Mouse (Mus musculus) midbrain, postnatal 0 days (tissue): ENCODE results near the gene Lgals3bp. TPM values are rescaled to one million over a fixed set of nuclear protein-coding genes. Genes with fewer than 3 reads are reported as not detected.

ENCODE experiments used
- ATAC-seq: fragments of 200-750 bp; cut with Nextera tagmentation; 2 replicates; pipeline ENCODE4 v1.8.0; 2017; ENCODE audit warnings: moderate number of reproducible peaks, mild to moderate bottlenecking, moderate TSS enrichment, moderate library complexity; ENCODE audit not compliant: low FRiP score
- DNase-seq: peaks from one replicate; pipeline ENCODE4 v3.0.0-alpha.2; 2015; ENCODE audit warnings: low spot score
- H3K27ac ChIP-seq: fragments of 300-500 bp; sonication (generic); 2 replicates; pipeline ENCODE4 v1.5.1; 2014; ENCODE audit warnings: low read depth, mild to moderate bottlenecking, low read length, mixed read lengths
- H3K27me3 ChIP-seq: fragments of 300-500 bp; sonication (generic); 2 replicates; pipeline ENCODE4 v1.6.1; 2014; ENCODE audit warnings: low read length, control low read depth, mixed read lengths; ENCODE audit not compliant: insufficient read depth
- H3K36me3 ChIP-seq: fragments of 300-500 bp; sonication (generic); 2 replicates; pipeline ENCODE4 v1.6.1; 2014; ENCODE audit warnings: low read length, control low read depth, mixed read lengths; ENCODE audit not compliant: insufficient read depth
- H3K4me1 ChIP-seq: fragments of 300-500 bp; sonication (generic); 2 replicates; pipeline ENCODE4 v1.6.1; 2014; ENCODE audit warnings: mild to moderate bottlenecking, control low read depth, antibody characterized with exemption, low read length, mixed read lengths; ENCODE audit not compliant: insufficient read depth
- H3K4me2 ChIP-seq: fragments of 300-500 bp; sonication (generic); 2 replicates; pipeline ENCODE4 v1.6.1; 2014; ENCODE audit warnings: low read depth, mild to moderate bottlenecking, low read length, mixed read lengths; ENCODE audit not compliant: poor library complexity, severe bottlenecking
- H3K4me3 ChIP-seq: fragments of 300-500 bp; sonication (generic); 2 replicates; pipeline ENCODE4 v1.5.1; 2014; ENCODE audit warnings: low read depth, mild to moderate bottlenecking, low read length, moderate library complexity
- H3K9ac ChIP-seq: fragments of 300-500 bp; sonication (generic); replicated peaks from 2 replicates; pipeline ENCODE4 v1.6.1; 2014; ENCODE audit warnings: mild to moderate bottlenecking, low read length, moderate library complexity, mixed read lengths; ENCODE audit not compliant: poor library complexity, severe bottlenecking
- H3K9me3 ChIP-seq: fragments of 300-500 bp; sonication (generic); 2 replicates; pipeline ENCODE4 v1.6.1; 2016; ENCODE audit warnings: low read length, control low read depth
- CTCF ChIP-seq: IDR thresholded peaks from 2 replicates; pipeline ENCODE4 v1.5.1; 2016; ENCODE audit warnings: antibody characterized with exemption, mild to moderate bottlenecking
- WGBS: fragments of 180-500 bp; shearing (Covaris S2); extraction: QIAGEN DNeasy Blood & Tissue Kit; methylation state at CpG from one replicate; pipeline ENCODE4 v1.1.7; 2014; 5-methylcytosine and 5-hydroxymethylcytosine counted together
- polyA plus RNA-seq: library from polyadenylated mRNA; unstranded; fragments of >200 nt; fragmentation: Nextera tagmentation; extraction: Ambion mirVana; gene quantifications from 2 replicates; pipeline ENCODE4 v1.2.1, GENCODE M21; 2015
- total RNA-seq: library from RNA; depleted of rRNA; stranded (reverse); fragments of >200 nt; gene quantifications from 2 replicates; pipeline ENCODE4 v1.2.3, GENCODE M21; 2014

Lgals3bp gene
- total and polyA plus RNA-seq, 2 experiments from 2014 or later: 14.2 to 17.4 TPM

DNA sequence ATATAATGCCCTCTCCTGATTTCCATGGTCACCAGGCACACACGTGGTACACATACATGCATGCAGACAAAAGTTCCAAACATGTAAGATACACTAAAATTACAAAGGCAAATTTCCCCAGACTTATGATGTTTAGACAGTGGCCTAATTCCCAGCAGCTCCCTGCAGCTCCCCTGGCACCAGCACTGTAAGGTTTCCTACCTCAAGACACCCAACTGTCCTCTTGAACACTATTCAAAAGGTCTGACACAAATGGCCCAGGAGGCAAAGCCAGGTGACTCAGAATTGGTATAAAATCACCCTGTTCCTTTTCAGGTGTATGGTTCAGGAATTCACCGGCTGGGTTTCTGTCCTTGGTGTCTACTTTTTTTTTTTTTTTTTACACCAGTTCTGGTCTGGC is 1.3 kb upstream of the Lgals3bp start:
- no peak overlapping the region for H3K4me2 ChIP-seq
- DNase-seq (no peak), ATAC-seq (no peak)
- H3K36me3 ChIP-seq: peaks cover 23% of the 10 kb centered on the region
- no peak overlapping the region for H3K27ac ChIP-seq
- no peak overlapping the region for H3K4me3 ChIP-seq
- no peak overlapping the region for H3K9ac ChIP-seq
- no peak for TF ChIP-seq CTCF
- no peaks in the 10 kb centered on the region for H3K27me3 ChIP-seq
- 90% methylated on average over 2 of the region's 2 CpGs for WGBS
- H3K4me1 ChIP-seq: no peaks in the 10 kb centered on the region
- H3K9me3 ChIP-seq: no peaks in the 10 kb centered on the region

DNA sequence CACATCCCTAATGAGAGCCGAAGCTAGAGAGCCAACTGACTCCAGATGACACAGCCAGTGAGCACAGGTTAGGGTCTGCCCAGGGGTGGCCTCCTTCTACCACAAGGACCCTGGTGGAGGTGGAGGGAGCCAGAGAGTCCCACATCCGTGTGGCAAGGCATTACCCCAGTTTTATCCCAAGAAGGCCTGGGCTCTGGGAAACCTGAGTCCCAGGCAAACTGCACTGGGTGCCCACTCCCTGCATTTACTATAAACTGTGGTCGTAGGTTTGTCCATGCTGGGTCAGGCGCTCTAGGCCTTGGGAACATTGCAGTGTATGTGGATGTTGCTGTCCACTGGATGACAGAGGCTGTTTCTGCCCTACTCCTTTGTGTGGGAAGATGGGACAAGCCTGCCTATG is 697 bp downstream of the Lgals3bp start:
- H3K4me1 ChIP-seq: no peaks in the 10 kb centered on the region
- no peak overlapping the region for H3K4me2 ChIP-seq
- H3K36me3 ChIP-seq: peaks cover 13% of the 10 kb centered on the region
- no peaks in the 10 kb centered on the region for H3K27me3 ChIP-seq
- DNase-seq (no peak), ATAC-seq (no peak)
- H3K9ac ChIP-seq: no peak overlapping the region
- 0 out of 2 replicates have a peak overlapping the region, but pooled peaks have one; percentile 19 for H3K27ac ChIP-seq
- H3K4me3 ChIP-seq: no peak overlapping the region
- WGBS: 84% methylated on average over 4 of the region's 4 CpGs
- H3K9me3 ChIP-seq: no peaks in the 10 kb centered on the region
- TF ChIP-seq CTCF: no peak

DNA sequence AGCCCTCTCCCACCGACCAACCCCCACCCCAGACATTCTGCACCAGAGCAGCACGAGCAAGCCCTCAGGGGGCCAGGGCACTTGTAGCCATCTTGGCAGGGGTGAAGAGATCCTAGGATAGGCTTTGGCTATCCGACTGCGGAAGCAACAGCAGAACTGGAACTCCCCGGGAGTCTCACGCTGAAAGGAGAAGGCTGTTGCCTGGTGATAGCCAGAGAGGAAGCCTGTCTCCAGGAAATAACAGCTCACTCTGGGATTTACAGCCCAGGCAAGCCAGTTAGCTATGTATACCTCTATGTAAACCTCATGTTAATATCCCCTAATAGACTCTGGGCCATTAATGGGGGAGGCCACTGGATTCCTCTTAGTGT is 1.3 kb downstream of the Lgals3bp start:
- H3K27ac ChIP-seq: 0 out of 2 replicates have a peak overlapping the region, but pooled peaks have one; percentile 6
- no peak overlapping the region for H3K4me3 ChIP-seq
- 0 out of 2 replicates have a peak overlapping the region, but pooled peaks have one; percentile 12 for H3K4me2 ChIP-seq
- no peak for ATAC-seq
- peaks cover 8% of the 10 kb centered on the region; the same call in 1 of the 2 replicates for H3K36me3 ChIP-seq
- no peaks in the 10 kb centered on the region for H3K9me3 ChIP-seq
- no peaks in the 10 kb centered on the region for H3K27me3 ChIP-seq
- DNase-seq: peak; percentile 24
- WGBS: 37% methylated on average over 6 of the region's 6 CpGs
- no peak for TF ChIP-seq CTCF
- no peaks in the 10 kb centered on the region for H3K4me1 ChIP-seq
- no peak overlapping the region for H3K9ac ChIP-seq

DNA sequence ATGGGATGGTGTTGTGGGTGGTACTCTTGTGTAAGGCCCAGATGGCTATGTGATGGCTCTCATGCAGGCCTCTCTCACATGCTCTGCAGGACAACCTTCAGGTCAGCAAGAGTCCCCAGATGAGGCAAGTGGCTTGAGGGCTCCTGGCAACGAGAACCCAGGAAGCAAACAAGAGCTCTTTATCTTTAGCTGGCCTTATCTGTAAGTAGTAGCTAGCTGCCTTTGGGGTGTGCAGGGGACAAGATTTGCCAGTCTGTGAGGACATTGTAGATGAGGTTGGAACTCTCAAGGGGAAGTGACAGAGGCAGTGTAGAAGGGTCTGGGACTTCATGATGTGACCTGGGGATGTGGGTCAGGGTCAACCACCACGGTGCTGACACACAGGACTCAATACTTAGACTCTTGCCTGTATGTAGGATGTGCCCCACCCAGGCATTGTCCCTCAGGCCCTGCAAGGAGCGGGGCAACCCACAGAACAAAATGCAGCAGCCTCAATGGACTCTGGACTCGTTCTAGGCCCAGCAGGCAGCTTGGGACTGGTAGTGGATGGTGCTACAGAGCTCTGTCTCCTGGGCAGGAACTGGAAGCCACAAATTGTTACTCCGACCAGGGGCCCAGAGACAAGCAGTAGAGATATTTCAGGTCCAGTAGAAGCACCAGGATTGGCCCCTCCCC is 1.9 kb downstream of the Lgals3bp start:
- WGBS: 80% methylated on average over 5 of the region's 5 CpGs
- Histone ChIP-seq H3K27me3 (no peaks in the 10 kb centered on the region), H3K9me3 (no peaks in the 10 kb centered on the region), H3K4me3 (no peak overlapping the region), H3K4me1 (no peaks in the 10 kb centered on the region), H3K36me3 (peaks cover 4% of the 10 kb centered on the region; the same call in 1 of the 2 replicates), H3K9ac (no peak overlapping the region), H3K4me2 (0 out of 2 replicates have a peak overlapping the region, but pooled peaks have one; percentile 12), H3K27ac (0 out of 2 replicates have a peak overlapping the region, but pooled peaks have one; percentile 6)
- TF ChIP-seq CTCF: no peak
- DNase-seq: no peak
- ATAC-seq: no peak

DNA sequence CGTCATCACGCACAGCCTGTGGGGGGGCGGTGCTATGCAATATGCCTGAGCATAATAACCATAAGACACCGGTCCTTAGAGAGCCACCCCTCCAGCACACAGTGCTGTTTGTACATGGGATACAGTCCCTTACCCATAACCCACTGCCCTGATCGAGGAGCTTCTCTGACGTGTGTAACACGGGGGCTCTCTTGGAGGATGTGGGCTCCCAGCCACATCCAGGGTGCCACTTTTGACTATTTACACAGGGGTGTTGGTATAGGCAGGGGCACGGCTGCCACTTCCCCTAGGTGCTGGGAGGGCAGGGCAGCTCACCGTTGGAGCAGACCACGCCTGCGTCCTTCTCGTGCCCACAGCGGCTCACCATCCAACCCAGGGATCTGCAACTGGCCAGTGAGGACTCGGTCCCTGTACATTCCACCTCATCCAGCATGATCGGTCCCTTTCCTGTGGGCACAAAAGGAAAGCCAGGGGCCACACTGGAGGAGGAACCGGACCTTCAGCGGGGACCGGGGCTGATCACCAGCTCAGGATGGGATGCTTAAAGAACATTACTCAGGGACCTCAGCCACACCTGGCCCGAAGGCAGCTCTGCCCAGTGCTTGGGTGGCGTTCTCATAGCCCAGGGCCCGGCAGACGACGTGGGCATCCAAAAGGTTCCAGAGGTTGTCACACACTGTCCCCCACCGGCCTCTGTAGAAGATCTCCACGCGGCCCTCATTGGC is 3.9 kb downstream of the Lgals3bp start:
- DNase-seq (no peak), ATAC-seq (no peak)
- Histone ChIP-seq H3K36me3 (peaks cover 4% of the 10 kb centered on the region; the same call in 1 of the 2 replicates), H3K9me3 (no peaks in the 10 kb centered on the region), H3K4me3 (no peak overlapping the region), H3K27ac (no peak overlapping the region), H3K27me3 (no peaks in the 10 kb centered on the region), H3K4me1 (no peaks in the 10 kb centered on the region), H3K4me2 (no peak overlapping the region), H3K9ac (no peak overlapping the region)
- WGBS: 93% methylated on average over 26 of the region's 26 CpGs
- TF ChIP-seq CTCF: no peak

DNA sequence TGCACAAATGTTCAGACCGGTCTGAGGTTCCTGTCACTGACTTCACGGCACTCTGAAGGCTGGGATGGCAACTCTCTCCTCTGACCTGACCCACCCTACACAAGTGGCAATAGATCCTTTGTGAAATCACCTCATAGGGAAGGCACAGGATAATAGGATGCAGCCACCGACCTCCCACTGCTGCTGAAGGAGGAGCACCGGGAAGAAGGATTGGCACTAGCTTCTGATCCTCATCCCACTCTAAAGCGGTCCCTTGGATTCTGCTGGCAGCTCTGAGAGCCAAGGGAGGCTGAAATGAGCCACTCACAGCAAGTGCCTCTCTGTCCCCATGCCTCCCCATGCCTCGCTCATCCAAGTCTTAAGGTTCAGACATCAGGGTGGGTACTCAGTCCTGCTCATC is 7.4 kb downstream of the Lgals3bp start:
- Histone ChIP-seq H3K4me2 (no peak overlapping the region), H3K27me3 (no peaks in the 10 kb centered on the region), H3K9me3 (no peaks in the 10 kb centered on the region), H3K9ac (no peak overlapping the region), H3K4me1 (no peaks in the 10 kb centered on the region), H3K27ac (no peak overlapping the region), H3K4me3 (no peak overlapping the region), H3K36me3 (peaks cover 4% of the 10 kb centered on the region; the same call in 1 of the 2 replicates)
- DNase-seq (no peak), ATAC-seq (no peak)
- TF ChIP-seq CTCF: no peak
- WGBS: 37% methylated on average over 6 of the region's 6 CpGs
